Mouse (Mus musculus): ENCODE data around the gene Zdhhc14. TPM values are rescaled to one million over a fixed set of nuclear protein-coding genes. Genes with fewer than 3 reads are reported as not detected.

Gene Zdhhc14
- polyA plus RNA-seq, 1 experiment from 2014 or later: 1.6 TPM

GRCm38 (mm10) chr17:5768810-5769520 lies 276.6 kb downstream of the Zdhhc14 start:
- WGBS (ENCODE audit: insufficient replicate concordance): 76% methylated on average over 9 of the region's 9 CpGs
- H3K27ac ChIP-seq (ENCODE audit: low read depth, low read length): no peak overlapping the region
- no peak overlapping the region for H3K4me3 ChIP-seq (ENCODE audit: low read depth, low read length)
- no peaks in the 10 kb centered on the region for H3K9me3 ChIP-seq (replicated peaks; ENCODE audit: control insufficient read depth, low read length)
- no peak for ATAC-seq (replicated peaks; ENCODE audit: insufficient number of reproducible peaks, low FRiP score, low TSS enrichment)
- no peak overlapping the region for H3K4me2 ChIP-seq
- no peaks in the 10 kb centered on the region for H3K36me3 ChIP-seq (ENCODE audit: control insufficient read depth, insufficient read depth, low read length)
- H3K27me3 ChIP-seq (ENCODE audit: control insufficient read depth, insufficient read depth, low read length): no peaks in the 10 kb centered on the region
- no peak overlapping the region for H3K9ac ChIP-seq (ENCODE audit: low read depth, low read length)
- H3K4me1 ChIP-seq (ENCODE audit: control insufficient read depth, insufficient read depth, low read length): peaks cover 12% of the 10 kb centered on the region; the same call in 1 of the 2 replicates

GRCm38 (mm10) chr17:5769776-5770175 lies 277.4 kb downstream of the Zdhhc14 start:
- Histone ChIP-seq H3K4me1 (ENCODE audit: control insufficient read depth, insufficient read depth, low read length) (peaks cover 12% of the 10 kb centered on the region; the same call in 1 of the 2 replicates), H3K36me3 (ENCODE audit: control insufficient read depth, insufficient read depth, low read length) (no peaks in the 10 kb centered on the region), H3K9me3 (replicated peaks; ENCODE audit: control insufficient read depth, low read length) (no peaks in the 10 kb centered on the region), H3K4me2 (peak overlapping the region; percentile 73), H3K4me3 (ENCODE audit: low read depth, low read length) (peak overlapping the region; percentile 43), H3K9ac (ENCODE audit: low read depth, low read length) (peak overlapping the region; percentile 74), H3K27ac (ENCODE audit: low read depth, low read length) (peak overlapping the region; percentile 86), H3K27me3 (ENCODE audit: control insufficient read depth, insufficient read depth, low read length) (no peaks in the 10 kb centered on the region)
- no peak for ATAC-seq (replicated peaks; ENCODE audit: insufficient number of reproducible peaks, low FRiP score, low TSS enrichment)
- WGBS (ENCODE audit: insufficient replicate concordance): 49% methylated on average over 7 of the region's 7 CpGs

- H3K4me1 ChIP-seq (ENCODE audit: control insufficient read depth, insufficient read depth, low read length): peaks cover 12% of the 10 kb centered on the region; the same call in 1 of the 2 replicates
- H3K27ac ChIP-seq (ENCODE audit: low read depth, low read length): peak overlapping the region; percentile 86
- 9% methylated on average over 22 of the region's 22 CpGs for WGBS (ENCODE audit: insufficient replicate concordance)
- peak; percentile 81; the same call in 1 of the 2 replicates for ATAC-seq (replicated peaks; ENCODE audit: insufficient number of reproducible peaks, low FRiP score, low TSS enrichment)
- H3K4me2 ChIP-seq: peak overlapping the region; percentile 73
- peak overlapping the region; percentile 43 for H3K4me3 ChIP-seq (ENCODE audit: low read depth, low read length)
- H3K9ac ChIP-seq (ENCODE audit: low read depth, low read length): peak overlapping the region; percentile 74
- no peaks in the 10 kb centered on the region for H3K36me3 ChIP-seq (ENCODE audit: control insufficient read depth, insufficient read depth, low read length)
- no peaks in the 10 kb centered on the region for H3K9me3 ChIP-seq (replicated peaks; ENCODE audit: control insufficient read depth, low read length)
- no peaks in the 10 kb centered on the region for H3K27me3 ChIP-seq (ENCODE audit: control insufficient read depth, insufficient read depth, low read length)
These were observed 278.2 kb downstream of the Zdhhc14 start for GRCm38 (mm10) chr17:5770265-5771249.

GRCm38 (mm10) chr17:5780213-5780975 lies 288.0 kb downstream of the Zdhhc14 start:
- Histone ChIP-seq H3K36me3 (ENCODE audit: control insufficient read depth, insufficient read depth, low read length) (no peaks in the 10 kb centered on the region), H3K27ac (ENCODE audit: low read depth, low read length) (no peak overlapping the region), H3K4me3 (ENCODE audit: low read depth, low read length) (no peak overlapping the region), H3K4me2 (no peak overlapping the region), H3K9ac (ENCODE audit: low read depth, low read length) (no peak overlapping the region), H3K27me3 (ENCODE audit: control insufficient read depth, insufficient read depth, low read length) (no peaks in the 10 kb centered on the region), H3K9me3 (replicated peaks; ENCODE audit: control insufficient read depth, low read length) (no peaks in the 10 kb centered on the region), H3K4me1 (ENCODE audit: control insufficient read depth, insufficient read depth, low read length) (no peaks in the 10 kb centered on the region)
- 62% methylated on average over 5 of the region's 5 CpGs for WGBS (ENCODE audit: insufficient replicate concordance)
- ATAC-seq (replicated peaks; ENCODE audit: insufficient number of reproducible peaks, low FRiP score, low TSS enrichment): no peak

GRCm38 (mm10) chr17:5785238-5785637 lies 292.9 kb downstream of the Zdhhc14 start:
- Histone ChIP-seq H3K27me3 (ENCODE audit: control insufficient read depth, insufficient read depth, low read length) (no peaks in the 10 kb centered on the region), H3K9ac (ENCODE audit: low read depth, low read length) (no peak overlapping the region), H3K36me3 (ENCODE audit: control insufficient read depth, insufficient read depth, low read length) (no peaks in the 10 kb centered on the region), H3K4me1 (ENCODE audit: control insufficient read depth, insufficient read depth, low read length) (no peaks in the 10 kb centered on the region), H3K9me3 (replicated peaks; ENCODE audit: control insufficient read depth, low read length) (no peaks in the 10 kb centered on the region; the same call in 1 of the 2 replicates), H3K4me3 (ENCODE audit: low read depth, low read length) (no peak overlapping the region), H3K27ac (ENCODE audit: low read depth, low read length) (no peak overlapping the region), H3K4me2 (no peak overlapping the region)
- whole genome bisulfite sequencing (ENCODE audit: insufficient replicate concordance): 50% methylated on average over 2 of the region's 2 CpGs
- no peak for ATAC-seq (replicated peaks; ENCODE audit: insufficient number of reproducible peaks, low FRiP score, low TSS enrichment)

- no peak for ATAC-seq (replicated peaks; ENCODE audit: insufficient number of reproducible peaks, low FRiP score, low TSS enrichment)
- no peaks in the 10 kb centered on the region for H3K27me3 ChIP-seq (ENCODE audit: control insufficient read depth, insufficient read depth, low read length)
- no peaks in the 10 kb centered on the region; the same call in 1 of the 2 replicates for H3K4me1 ChIP-seq (ENCODE audit: control insufficient read depth, insufficient read depth, low read length)
- 78% methylated on average over 12 of the region's 12 CpGs for WGBS (ENCODE audit: insufficient replicate concordance)
- no peaks in the 10 kb centered on the region for H3K36me3 ChIP-seq (ENCODE audit: control insufficient read depth, insufficient read depth, low read length)
- no peak overlapping the region for H3K27ac ChIP-seq (ENCODE audit: low read depth, low read length)
- H3K9ac ChIP-seq (ENCODE audit: low read depth, low read length): no peak overlapping the region
- no peak overlapping the region for H3K4me2 ChIP-seq
- no peak overlapping the region for H3K4me3 ChIP-seq (ENCODE audit: low read depth, low read length)
- H3K9me3 ChIP-seq (replicated peaks; ENCODE audit: control insufficient read depth, low read length): no peaks in the 10 kb centered on the region; the same call in 1 of the 2 replicates
These were observed 299.9 kb downstream of the Zdhhc14 start for GRCm38 (mm10) chr17:5792164-5792791.

GRCm38 (mm10) chr17:5793593-5793992 lies 301.2 kb downstream of the Zdhhc14 start:
- WGBS (ENCODE audit: insufficient replicate concordance): 67% methylated on average over 4 of the region's 4 CpGs

GRCm38 (mm10) chr17:5794276-5794675 lies 301.9 kb downstream of the Zdhhc14 start:
- ATAC-seq (replicated peaks; ENCODE audit: insufficient number of reproducible peaks, low FRiP score, low TSS enrichment): no peak
- WGBS (ENCODE audit: insufficient replicate concordance): 59% methylated on average over 5 of the region's 5 CpGs
- Histone ChIP-seq H3K27me3 (ENCODE audit: control insufficient read depth, insufficient read depth, low read length) (no peaks in the 10 kb centered on the region), H3K36me3 (ENCODE audit: control insufficient read depth, insufficient read depth, low read length) (no peaks in the 10 kb centered on the region), H3K4me2 (no peak overlapping the region), H3K4me1 (ENCODE audit: control insufficient read depth, insufficient read depth, low read length) (peaks cover 9% of the 10 kb centered on the region), H3K4me3 (ENCODE audit: low read depth, low read length) (no peak overlapping the region), H3K27ac (ENCODE audit: low read depth, low read length) (no peak overlapping the region), H3K9me3 (replicated peaks; ENCODE audit: control insufficient read depth, low read length) (no peaks in the 10 kb centered on the region), H3K9ac (ENCODE audit: low read depth, low read length) (no peak overlapping the region)

More at GRCm38 (mm10) chr17:5793593-5793992, 301.2 kb downstream of the Zdhhc14 start:
- no peaks in the 10 kb centered on the region for H3K9me3 ChIP-seq (replicated peaks; ENCODE audit: control insufficient read depth, low read length)
- H3K4me3 ChIP-seq (ENCODE audit: low read depth, low read length): no peak overlapping the region
- ATAC-seq (replicated peaks; ENCODE audit: insufficient number of reproducible peaks, low FRiP score, low TSS enrichment): no peak
- H3K4me1 ChIP-seq (ENCODE audit: control insufficient read depth, insufficient read depth, low read length): peaks cover 8% of the 10 kb centered on the region
- H3K27ac ChIP-seq (ENCODE audit: low read depth, low read length): no peak overlapping the region
- H3K27me3 ChIP-seq (ENCODE audit: control insufficient read depth, insufficient read depth, low read length): no peaks in the 10 kb centered on the region
- no peak overlapping the region for H3K9ac ChIP-seq (ENCODE audit: low read depth, low read length)
- no peaks in the 10 kb centered on the region for H3K36me3 ChIP-seq (ENCODE audit: control insufficient read depth, insufficient read depth, low read length)
- H3K4me2 ChIP-seq: no peak overlapping the region

All from heart, embryonic 11.5 days (tissue).